Mouse (Mus musculus) cerebellum, adult 2 months (tissue): ENCODE data around the gene Dad1. TPM values are rescaled to one million over a fixed set of nuclear protein-coding genes. Genes with fewer than 3 reads are reported as not detected.

Source experiments
- DNase-seq, 2 experiments: peaks; one replicate each; pipeline ENCODE4 v3.0.0; 2021
- H3K27ac ChIP-seq: fragments of 200-500 bp; 2 replicates; pipeline ENCODE4 v1.5.1; 2012; ENCODE audit warnings: low read length, control low read depth, inconsistent platforms; ENCODE audit not compliant: insufficient read depth
- H3K27me3 ChIP-seq: fragments of 200-500 bp; 2 replicates; pipeline ENCODE4 v1.6.1; 2012; ENCODE audit warnings: inconsistent platforms, mild to moderate bottlenecking, low read length, moderate library complexity; ENCODE audit not compliant: control insufficient read depth, insufficient read depth
- H3K4me1 ChIP-seq: fragments of 200-500 bp; 2 replicates; pipeline ENCODE4 v1.6.1; 2011; ENCODE audit warnings: low read length; ENCODE audit not compliant: control insufficient read depth, insufficient read depth
- H3K4me3 ChIP-seq: fragments of 200-500 bp; replicated peaks from 2 replicates; pipeline ENCODE3; 2011; ENCODE audit warnings: mild to moderate bottlenecking, low read depth, low read length, control low read depth; ENCODE audit not compliant: insufficient read depth
- CTCF ChIP-seq: fragments of 200-500 bp; IDR thresholded peaks from 2 replicates; pipeline ENCODE4 v1.5.1; 2011; ENCODE audit warnings: low read depth, mild to moderate bottlenecking, control low read depth, low read length, moderate library complexity, borderline replicate concordance; ENCODE audit not compliant: insufficient read depth
- POLR2A ChIP-seq: fragments of 200-500 bp; IDR thresholded peaks from 2 replicates; pipeline ENCODE4 v1.6.1; 2011; ENCODE audit warnings: low read length, control low read depth, borderline replicate concordance; ENCODE audit not compliant: insufficient read depth
- WGBS: fragments of 180-500 bp; shearing (Covaris S2); methylation state at CpG from one replicate; pipeline ENCODE4 v1.1.7; 2018; 5-methylcytosine and 5-hydroxymethylcytosine counted together
- polyA plus RNA-seq: library from polyadenylated mRNA; depleted of rRNA; stranded (reverse); fragments of >200 nt; gene quantifications from 2 replicates; pipeline ENCODE4 v1.2.3, GENCODE M21; 2012

Gene Dad1
- polyA plus RNA-seq, 1 experiment: 254 TPM

GRCm38 (mm10) chr14:54210401-54210800 lies 43.5 kb downstream of the Dad1 start:
- TF ChIP-seq CTCF (no peak), POLR2A (no peak)
- Histone ChIP-seq H3K4me3 (no peak overlapping the region), H3K27me3 (no peaks in the 10 kb centered on the region), H3K27ac (no peak overlapping the region), H3K4me1 (no peaks in the 10 kb centered on the region)
- 91% methylated on average over 2 of the region's 2 CpGs for WGBS
- DNase-seq: no peak

GRCm38 (mm10) chr14:54209932-54210331 lies 44.0 kb downstream of the Dad1 start:
- no peak overlapping the region for H3K27ac ChIP-seq
- TF ChIP-seq CTCF (no peak), POLR2A (no peak)
- no peak for DNase-seq
- H3K4me1 ChIP-seq: no peaks in the 10 kb centered on the region
- no peak overlapping the region for H3K4me3 ChIP-seq
- H3K27me3 ChIP-seq: no peaks in the 10 kb centered on the region
- whole genome bisulfite sequencing: 82% methylated on average over 5 of the region's 5 CpGs

GRCm38 (mm10) chr14:54208741-54209140 lies 45.2 kb downstream of the Dad1 start:
- Histone ChIP-seq H3K27ac (no peak overlapping the region), H3K27me3 (no peaks in the 10 kb centered on the region), H3K4me3 (no peak overlapping the region), H3K4me1 (no peaks in the 10 kb centered on the region)
- DNase-seq: no peak
- 70% methylated on average over 6 of the region's 6 CpGs for WGBS
- no peak for TF ChIP-seq POLR2A
- TF ChIP-seq CTCF: no peak

- 85% methylated on average over 5 of the region's 5 CpGs for WGBS
- H3K27me3 ChIP-seq: no peaks in the 10 kb centered on the region
Measured at GRCm38 (mm10) chr14:54207924-54208323, 46.0 kb downstream of the Dad1 start.

GRCm38 (mm10) chr14:54206750-54207550 lies 47.0 kb downstream of the Dad1 start:
- DNase-seq: no peak
- Histone ChIP-seq H3K4me1 (no peaks in the 10 kb centered on the region), H3K27ac (no peak overlapping the region), H3K4me3 (no peak overlapping the region), H3K27me3 (no peaks in the 10 kb centered on the region)
- TF ChIP-seq CTCF: no peak
- 81% methylated on average over 15 of the region's 15 CpGs for WGBS

More at GRCm38 (mm10) chr14:54207924-54208323, 46.0 kb downstream of the Dad1 start:
- no peak for DNase-seq
- H3K4me3 ChIP-seq: no peak overlapping the region
- no peak overlapping the region for H3K27ac ChIP-seq
- TF ChIP-seq CTCF (no peak), POLR2A (no peak)
- no peaks in the 10 kb centered on the region for H3K4me1 ChIP-seq

- TF ChIP-seq POLR2A (no peak), CTCF (no peak)
- H3K27me3 ChIP-seq: no peaks in the 10 kb centered on the region
- WGBS: 90% methylated on average over 5 of the region's 5 CpGs
- no peak overlapping the region for H3K27ac ChIP-seq
- no peak overlapping the region for H3K4me3 ChIP-seq
- no peaks in the 10 kb centered on the region for H3K4me1 ChIP-seq
- no peak for DNase-seq
Measured at GRCm38 (mm10) chr14:54206309-54206708, 47.6 kb downstream of the Dad1 start.

GRCm38 (mm10) chr14:54205904-54206303 lies 48.0 kb downstream of the Dad1 start:
- Histone ChIP-seq H3K4me3 (no peak overlapping the region), H3K27me3 (no peaks in the 10 kb centered on the region), H3K27ac (no peak overlapping the region), H3K4me1 (no peaks in the 10 kb centered on the region)
- 71% methylated on average over 6 of the region's 6 CpGs for WGBS
- no peak for DNase-seq
- TF ChIP-seq POLR2A (no peak), CTCF (no peak)

GRCm38 (mm10) chr14:54204786-54205185 lies 49.1 kb downstream of the Dad1 start:
- WGBS: 67% methylated on average over 4 of the region's 4 CpGs

More at GRCm38 (mm10) chr14:54204786-54205185, 49.1 kb downstream of the Dad1 start:
- H3K4me3 ChIP-seq: no peak overlapping the region
- no peak overlapping the region for H3K27ac ChIP-seq
- no peak for TF ChIP-seq CTCF
- no peaks in the 10 kb centered on the region for H3K4me1 ChIP-seq
- DNase-seq: no peak
- no peaks in the 10 kb centered on the region for H3K27me3 ChIP-seq
